Mouse (Mus musculus) heart, embryonic 14.5 days (tissue): Measurements from ENCODE around the gene Tns1. TPM values are rescaled to one million over a fixed set of nuclear protein-coding genes. Genes with fewer than 3 reads are reported as not detected.

Source experiments
- ATAC-seq: fragments of 200-750 bp; cut with Nextera tagmentation; 2 replicates; pipeline ENCODE4 v1.8.0; 2017; ENCODE audit warnings: low read depth, moderate TSS enrichment; ENCODE audit not compliant: insufficient number of reproducible peaks, insufficient read depth, low FRiP score
- H3K27ac ChIP-seq, 2 experiments: fragments of 200-500 bp in 1 of 2; fragments of 300-500 bp in 1 of 2; sonication (generic) in 1 of 2; replicated peaks in 1 of 2; 2 replicates each; pipeline ENCODE4 v1.5.1; 2012 to 2014; ENCODE audit warnings: low read depth in 2 of 2, low read length in 2 of 2, control low read depth in 1 of 2, mild to moderate bottlenecking in 1 of 2, mixed read lengths in 1 of 2; ENCODE audit not compliant: control insufficient read depth in 1 of 2, insufficient read depth in 1 of 2
- H3K27me3 ChIP-seq: fragments of 300-500 bp; sonication (generic); 2 replicates; pipeline ENCODE4 v1.6.1; 2014; ENCODE audit warnings: mild to moderate bottlenecking, low read length, control low read depth; ENCODE audit not compliant: control insufficient read depth, insufficient read depth
- H3K36me3 ChIP-seq: fragments of 300-500 bp; sonication (generic); 2 replicates; pipeline ENCODE4 v1.6.1; 2014; ENCODE audit warnings: mild to moderate bottlenecking, control low read depth, low read length, mixed read lengths; ENCODE audit not compliant: control insufficient read depth, insufficient read depth
- H3K4me1 ChIP-seq, 2 experiments: fragments of 200-500 bp in 1 of 2; fragments of 300-500 bp in 1 of 2; sonication (generic) in 1 of 2; 2 replicates each; pipeline ENCODE4 v1.6.1; 2012 to 2014; ENCODE audit warnings: low read length in 2 of 2, control low read depth in 1 of 2, mixed read lengths in 1 of 2; ENCODE audit not compliant: control insufficient read depth in 2 of 2, insufficient read depth in 2 of 2
- H3K4me2 ChIP-seq: fragments of 300-500 bp; sonication (generic); 2 replicates; pipeline ENCODE4 v1.6.1; 2014; ENCODE audit warnings: mild to moderate bottlenecking, low read length
- H3K4me3 ChIP-seq, 2 experiments: fragments of 200-500 bp in 1 of 2; fragments of 300-500 bp in 1 of 2; sonication (generic) in 1 of 2; 2 replicates each; pipeline ENCODE4 v1.5.1; 2012 to 2014; ENCODE audit warnings: low read length in 2 of 2, mild to moderate bottlenecking in 2 of 2, control low read depth in 1 of 2, low read depth in 1 of 2, moderate library complexity in 1 of 2; ENCODE audit not compliant: control insufficient read depth in 1 of 2, insufficient read depth in 1 of 2
- H3K9ac ChIP-seq: fragments of 300-500 bp; sonication (generic); 2 replicates; pipeline ENCODE4 v1.6.1; 2014; ENCODE audit warnings: mild to moderate bottlenecking, low read length
- H3K9me3 ChIP-seq: fragments of 300-500 bp; sonication (generic); 2 replicates; pipeline ENCODE4 v1.6.1; 2016; ENCODE audit warnings: low read length, control low read depth; ENCODE audit not compliant: control insufficient read depth
- WGBS: fragments of 180-500 bp; shearing (Covaris S2); extraction: QIAGEN DNeasy Blood & Tissue Kit; methylation state at CpG from one replicate; pipeline ENCODE4 v1.1.7; 2014; 5-methylcytosine and 5-hydroxymethylcytosine counted together
- polyA plus RNA-seq: library from polyadenylated mRNA; unstranded; fragments of >200 nt; fragmentation: Nextera tagmentation; extraction: Ambion mirVana; gene quantifications from 2 replicates; pipeline ENCODE4 v1.2.1, GENCODE M21; 2014

Gene Tns1
- polyA plus RNA-seq, 1 experiment from 2014 or later: 125 TPM

GRCm38 (mm10) chr1:74155435-74156012, 31.3 kb upstream of the Tns1 start:
- Histone ChIP-seq H3K4me1 (peaks cover 13 to 20% of the 10 kb centered on the region in 2 experiments), H3K27me3 (no peaks in the 10 kb centered on the region), H3K9ac (no peak overlapping the region), H3K4me2 (no peak overlapping the region), H3K36me3 (no peaks in the 10 kb centered on the region), H3K4me3 (no peak overlapping the region), H3K9me3 (no peaks in the 10 kb centered on the region), H3K27ac (no peak overlapping the region)
- ATAC-seq: no peak
- WGBS: 83% methylated on average over 6 of the region's 6 CpGs

- H3K36me3 ChIP-seq: no peaks in the 10 kb centered on the region
- H3K4me1 ChIP-seq: peaks cover 13 to 20% of the 10 kb centered on the region in 2 experiments
- no peak within 1 kb of the TSS for H3K4me2 ChIP-seq
- no peak for ATAC-seq
- no peak within 1 kb of the TSS for H3K4me3 ChIP-seq
- H3K9me3 ChIP-seq: no peaks in the 10 kb centered on the region
- no peak within 1 kb of the TSS for H3K27ac ChIP-seq
- H3K9ac ChIP-seq: no peak within 1 kb of the TSS
- 69% methylated on average over 8 of the region's 8 CpGs for WGBS
- H3K27me3 ChIP-seq: no peaks in the 10 kb centered on the region
Observed at GRCm38 (mm10) chr1:74153461-74154184, 29.4 kb upstream of the Tns1 start, which contains the start of gene Cxcr2. Cxcr2 (plus strand) TSS chr1:74153989.

- Histone ChIP-seq H3K4me1 (peaks cover 19 to 22% of the 10 kb centered on the region in 2 experiments), H3K27me3 (no peaks in the 10 kb centered on the region), H3K27ac (no peak overlapping the region), H3K9ac (no peak overlapping the region), H3K36me3 (no peaks in the 10 kb centered on the region), H3K4me3 (no peak overlapping the region), H3K4me2 (no peak overlapping the region), H3K9me3 (no peaks in the 10 kb centered on the region)
- ATAC-seq: no peak
- WGBS: 44% methylated on average over 3 of the region's 3 CpGs
Observed at GRCm38 (mm10) chr1:74151091-74151490, 26.8 kb upstream of the Tns1 start.

DNA sequence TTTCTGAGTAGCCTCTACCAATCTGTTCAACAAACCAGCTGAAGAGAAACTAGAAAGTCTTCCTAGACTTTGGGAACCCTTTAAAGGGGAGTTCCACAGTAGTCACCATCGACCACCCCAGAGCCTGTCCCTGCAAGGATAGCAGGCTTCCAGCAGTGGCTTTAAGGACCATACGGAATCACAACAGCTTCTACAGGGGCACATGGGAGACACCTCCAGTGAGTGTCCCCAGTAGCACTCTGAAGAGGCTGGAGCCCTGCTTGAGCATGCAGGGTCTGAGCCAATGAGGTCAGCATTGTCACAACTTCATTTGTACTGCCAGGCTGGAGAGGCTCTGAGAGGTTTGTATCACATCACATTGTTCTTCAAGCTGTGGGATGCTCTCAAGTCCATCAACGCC, 25.9 kb upstream of the Tns1 start:
- no peak for ATAC-seq
- no peaks in the 10 kb centered on the region for H3K9me3 ChIP-seq
- H3K36me3 ChIP-seq: no peaks in the 10 kb centered on the region
- H3K4me2 ChIP-seq: no peak overlapping the region
- H3K4me1 ChIP-seq: peaks cover 16 to 18% of the 10 kb centered on the region in 2 experiments
- no peak overlapping the region for H3K9ac ChIP-seq
- H3K27me3 ChIP-seq: no peaks in the 10 kb centered on the region
- no peak overlapping the region for H3K4me3 ChIP-seq
- 72% methylated on average over 3 of the region's 3 CpGs for WGBS
- no peak overlapping the region for H3K27ac ChIP-seq

GRCm38 (mm10) chr1:74149106-74149885, 25.0 kb upstream of the Tns1 start:
- 80% methylated on average over 6 of the region's 6 CpGs for WGBS
- no peak overlapping the region for H3K27ac ChIP-seq
- no peaks in the 10 kb centered on the region for H3K36me3 ChIP-seq
- H3K4me1 ChIP-seq: peaks cover 16 to 18% of the 10 kb centered on the region in 2 experiments
- no peak overlapping the region for H3K9ac ChIP-seq
- no peaks in the 10 kb centered on the region for H3K27me3 ChIP-seq
- H3K4me2 ChIP-seq: no peak overlapping the region
- H3K9me3 ChIP-seq: no peaks in the 10 kb centered on the region
- H3K4me3 ChIP-seq: no peak overlapping the region
- no peak for ATAC-seq

DNA sequence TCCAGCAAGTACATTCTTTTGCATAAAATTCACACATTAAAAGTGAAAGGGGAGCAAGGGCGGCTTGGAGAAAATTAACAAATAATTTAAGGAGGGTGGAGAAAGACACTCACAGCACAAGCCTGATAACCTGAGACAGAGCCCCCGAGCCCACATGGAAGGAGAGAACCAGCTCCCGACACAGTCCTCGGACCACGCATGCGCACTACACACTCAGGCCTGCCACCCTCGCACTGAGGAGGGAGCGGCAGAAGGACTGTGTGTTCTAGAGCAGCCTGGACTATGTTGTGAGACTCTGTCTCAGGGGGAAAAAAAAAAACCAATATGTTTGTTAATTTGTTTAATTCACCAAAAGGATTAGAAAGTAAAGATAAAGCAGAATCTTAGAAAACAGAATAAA, 17.5 kb upstream of the Tns1 start:
- WGBS: 82% methylated on average over 8 of the region's 8 CpGs
- Histone ChIP-seq H3K9ac (no peak overlapping the region), H3K27ac (no peak overlapping the region), H3K4me2 (no peak overlapping the region), H3K4me1 (peaks cover 3 to 5% of the 10 kb centered on the region in 2 experiments), H3K27me3 (no peaks in the 10 kb centered on the region), H3K36me3 (no peaks in the 10 kb centered on the region), H3K9me3 (no peaks in the 10 kb centered on the region), H3K4me3 (no peak overlapping the region)
- no peak for ATAC-seq

DNA sequence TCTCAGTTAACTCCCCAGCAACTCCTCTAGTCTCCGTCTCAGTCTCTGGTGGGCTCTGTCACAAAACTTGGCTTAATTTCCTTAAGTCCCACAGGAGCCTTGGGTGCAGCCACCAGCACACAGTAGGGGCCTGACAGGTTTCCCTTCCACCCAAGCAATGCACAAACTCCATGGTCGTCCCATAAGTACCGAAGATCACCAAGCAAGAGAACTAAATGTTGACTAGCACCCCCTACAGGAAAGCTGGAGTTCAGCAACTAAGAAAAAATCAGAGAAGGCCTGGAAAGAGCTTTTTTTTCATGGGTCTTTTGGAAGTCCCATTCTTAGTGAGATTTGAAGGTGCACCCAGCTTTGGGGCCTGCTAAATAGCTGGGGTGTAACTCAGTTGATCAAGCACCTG, 15.2 kb upstream of the Tns1 start:
- Histone ChIP-seq H3K36me3 (no peaks in the 10 kb centered on the region), H3K4me2 (no peak overlapping the region), H3K9me3 (no peaks in the 10 kb centered on the region), H3K4me1 (peaks cover 0 to 5% of the 10 kb centered on the region in 2 experiments; a peak in 1 of 4 replicates), H3K4me3 (no peak overlapping the region), H3K9ac (no peak overlapping the region), H3K27ac (no peak overlapping the region), H3K27me3 (no peaks in the 10 kb centered on the region)
- ATAC-seq: no peak
- WGBS: 56% methylated on average over 3 of the region's 3 CpGs
